Mouse (Mus musculus): Measurements from ENCODE around the gene Myrfl. TPM values are rescaled to one million over a fixed set of nuclear protein-coding genes. Genes with fewer than 3 reads are reported as not detected.

Gene Myrfl
- polyA plus RNA-seq, 1 experiment from 2014 or later = 0.97 TPM

DNA sequence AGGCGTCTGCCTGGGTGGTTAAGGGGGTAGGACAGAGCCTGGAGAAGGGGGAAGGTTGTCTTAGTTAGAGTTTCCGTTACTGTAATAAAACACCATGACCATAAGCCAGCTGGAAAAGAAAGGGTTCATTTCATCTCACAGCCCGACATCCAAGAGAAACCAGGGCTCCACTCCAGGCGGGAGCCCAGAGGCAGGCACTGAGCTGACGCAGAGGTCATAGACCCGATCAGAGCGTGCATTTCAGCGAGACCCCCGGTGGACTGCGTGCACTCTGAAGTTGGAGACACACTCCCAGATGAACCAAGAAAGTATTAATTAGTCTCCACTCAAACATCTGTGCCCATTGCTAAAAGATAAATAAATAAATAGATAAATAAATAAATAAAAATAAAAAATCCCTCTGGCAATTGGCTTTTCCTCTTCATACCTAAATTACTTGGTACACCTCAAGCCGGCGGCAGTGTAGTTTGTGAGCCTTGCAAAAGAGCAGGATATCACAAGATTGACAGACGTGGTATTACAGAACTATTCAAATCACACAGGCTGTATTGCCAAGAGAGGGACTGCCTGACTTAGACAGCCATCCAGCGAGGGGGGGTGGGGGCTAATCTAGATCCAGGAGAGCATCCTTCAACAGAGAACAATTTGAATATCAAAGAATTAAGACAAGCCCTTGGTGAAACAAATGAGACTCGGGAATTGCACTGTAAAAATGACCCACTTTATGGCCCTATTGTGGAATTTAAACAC is 81.2 kb downstream of the Myrfl start:
- Histone ChIP-seq H3K36me3 (ENCODE audit: control insufficient read depth, insufficient read depth, low read length) (no peaks in the 10 kb centered on the region), H3K4me1 (ENCODE audit: control insufficient read depth, insufficient read depth, low read length) (no peaks in the 10 kb centered on the region), H3K27me3 (ENCODE audit: control insufficient read depth, insufficient read depth, low read length) (no peaks in the 10 kb centered on the region), H3K9me3 (replicated peaks; ENCODE audit: control insufficient read depth, low read length) (no peaks in the 10 kb centered on the region), H3K4me2 (ENCODE audit: low read depth, low read length) (no peak overlapping the region), H3K4me3 (replicated peaks; ENCODE audit: low read length) (no peak overlapping the region), H3K9ac (ENCODE audit: low read length) (no peak overlapping the region), H3K27ac (ENCODE audit: low read length) (no peak overlapping the region)
- no peak for ATAC-seq (ENCODE audit: insufficient read depth, low FRiP score)
- 57% methylated on average over 15 of the region's 15 CpGs for WGBS

DNA sequence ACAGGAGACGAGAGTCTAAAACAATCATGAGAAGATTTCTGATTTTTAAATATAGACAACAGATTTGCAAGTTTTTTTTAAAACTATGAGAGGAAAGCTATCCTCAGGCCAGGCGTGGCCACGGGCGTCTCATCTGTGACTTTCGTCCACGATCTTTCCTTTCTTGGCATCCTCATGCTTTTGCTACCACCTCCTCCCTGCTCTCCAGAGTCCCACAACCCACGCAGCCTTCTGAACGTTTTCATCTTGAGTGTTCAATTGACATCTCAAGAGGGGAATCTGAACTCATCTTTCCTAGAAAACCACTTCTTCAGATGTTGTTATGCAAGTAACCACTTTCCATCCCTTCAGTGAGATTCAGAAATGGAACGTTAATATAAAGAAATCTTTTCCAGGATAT is 83.6 kb downstream of the Myrfl start:
- H3K4me1 ChIP-seq (ENCODE audit: control insufficient read depth, insufficient read depth, low read length) = no peaks in the 10 kb centered on the region
- H3K9ac ChIP-seq (ENCODE audit: low read length) = no peak overlapping the region
- ATAC-seq (ENCODE audit: insufficient read depth, low FRiP score) = no peak
- H3K27ac ChIP-seq (ENCODE audit: low read length) = no peak overlapping the region
- H3K4me2 ChIP-seq (ENCODE audit: low read depth, low read length) = no peak overlapping the region
- 87% methylated on average over 9 of the region's 9 CpGs for WGBS
- no peaks in the 10 kb centered on the region for H3K9me3 ChIP-seq (replicated peaks; ENCODE audit: control insufficient read depth, low read length)
- no peaks in the 10 kb centered on the region for H3K27me3 ChIP-seq (ENCODE audit: control insufficient read depth, insufficient read depth, low read length)
- H3K36me3 ChIP-seq (ENCODE audit: control insufficient read depth, insufficient read depth, low read length) = no peaks in the 10 kb centered on the region
- H3K4me3 ChIP-seq (replicated peaks; ENCODE audit: low read length) = no peak overlapping the region

DNA sequence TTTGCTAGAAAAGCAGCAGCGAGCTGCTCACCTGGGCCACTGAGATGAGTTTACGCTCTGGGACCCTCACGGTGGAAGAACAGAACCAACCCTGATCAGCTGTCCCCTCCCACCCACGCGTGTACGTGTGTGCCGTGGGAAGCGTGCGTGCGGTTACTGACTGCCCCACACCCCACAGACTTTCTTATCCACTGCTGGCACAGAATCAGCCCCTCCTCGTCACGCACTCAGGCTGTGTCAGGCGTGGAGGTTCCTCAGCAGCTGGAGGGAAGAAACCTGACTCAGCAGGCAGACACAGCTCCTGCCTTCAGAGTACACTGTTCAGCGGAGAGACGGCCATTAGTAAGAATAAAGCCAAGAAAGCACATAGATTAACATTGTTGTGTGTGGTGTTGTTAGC is 86.0 kb downstream of the Myrfl start:
- no peak for ATAC-seq (ENCODE audit: insufficient read depth, low FRiP score)
- WGBS = 82% methylated on average over 15 of the region's 15 CpGs
- no peak overlapping the region for H3K9ac ChIP-seq (ENCODE audit: low read length)

GRCm38 (mm10) chr10:116809383-116809782 is 87.3 kb downstream of the Myrfl start:
- no peaks in the 10 kb centered on the region for H3K9me3 ChIP-seq (replicated peaks; ENCODE audit: control insufficient read depth, low read length)
- H3K27ac ChIP-seq (ENCODE audit: low read length) = no peak overlapping the region
- H3K4me2 ChIP-seq (ENCODE audit: low read depth, low read length) = no peak overlapping the region
- H3K4me1 ChIP-seq (ENCODE audit: control insufficient read depth, insufficient read depth, low read length) = no peaks in the 10 kb centered on the region
- no peaks in the 10 kb centered on the region for H3K27me3 ChIP-seq (ENCODE audit: control insufficient read depth, insufficient read depth, low read length)
- no peak for ATAC-seq (ENCODE audit: insufficient read depth, low FRiP score)
- H3K36me3 ChIP-seq (ENCODE audit: control insufficient read depth, insufficient read depth, low read length) = no peaks in the 10 kb centered on the region
- H3K4me3 ChIP-seq (replicated peaks; ENCODE audit: low read length) = no peak overlapping the region
- no peak overlapping the region for H3K9ac ChIP-seq (ENCODE audit: low read length)
- 40% methylated on average over 9 of the region's 9 CpGs for WGBS

More for the DNA sequence above, 86.0 kb downstream of the Myrfl start:
- Histone ChIP-seq H3K27me3 (ENCODE audit: control insufficient read depth, insufficient read depth, low read length) (no peaks in the 10 kb centered on the region), H3K4me2 (ENCODE audit: low read depth, low read length) (no peak overlapping the region), H3K4me3 (replicated peaks; ENCODE audit: low read length) (no peak overlapping the region), H3K9me3 (replicated peaks; ENCODE audit: control insufficient read depth, low read length) (no peaks in the 10 kb centered on the region), H3K36me3 (ENCODE audit: control insufficient read depth, insufficient read depth, low read length) (no peaks in the 10 kb centered on the region), H3K4me1 (ENCODE audit: control insufficient read depth, insufficient read depth, low read length) (no peaks in the 10 kb centered on the region), H3K27ac (ENCODE audit: low read length) (no peak overlapping the region)

GRCm38 (mm10) chr10:116808556-116809353 is 88.0 kb downstream of the Myrfl start:
- H3K9me3 ChIP-seq (replicated peaks; ENCODE audit: control insufficient read depth, low read length) = no peaks in the 10 kb centered on the region
- ATAC-seq (ENCODE audit: insufficient read depth, low FRiP score) = no peak
- no peak overlapping the region for H3K27ac ChIP-seq (ENCODE audit: low read length)
- H3K9ac ChIP-seq (ENCODE audit: low read length) = no peak overlapping the region
- WGBS = 90% methylated on average over 10 of the region's 10 CpGs
- no peaks in the 10 kb centered on the region for H3K4me1 ChIP-seq (ENCODE audit: control insufficient read depth, insufficient read depth, low read length)
- no peak overlapping the region for H3K4me2 ChIP-seq (ENCODE audit: low read depth, low read length)
- no peaks in the 10 kb centered on the region for H3K27me3 ChIP-seq (ENCODE audit: control insufficient read depth, insufficient read depth, low read length)
- no peaks in the 10 kb centered on the region for H3K36me3 ChIP-seq (ENCODE audit: control insufficient read depth, insufficient read depth, low read length)
- H3K4me3 ChIP-seq (replicated peaks; ENCODE audit: low read length) = no peak overlapping the region

DNA sequence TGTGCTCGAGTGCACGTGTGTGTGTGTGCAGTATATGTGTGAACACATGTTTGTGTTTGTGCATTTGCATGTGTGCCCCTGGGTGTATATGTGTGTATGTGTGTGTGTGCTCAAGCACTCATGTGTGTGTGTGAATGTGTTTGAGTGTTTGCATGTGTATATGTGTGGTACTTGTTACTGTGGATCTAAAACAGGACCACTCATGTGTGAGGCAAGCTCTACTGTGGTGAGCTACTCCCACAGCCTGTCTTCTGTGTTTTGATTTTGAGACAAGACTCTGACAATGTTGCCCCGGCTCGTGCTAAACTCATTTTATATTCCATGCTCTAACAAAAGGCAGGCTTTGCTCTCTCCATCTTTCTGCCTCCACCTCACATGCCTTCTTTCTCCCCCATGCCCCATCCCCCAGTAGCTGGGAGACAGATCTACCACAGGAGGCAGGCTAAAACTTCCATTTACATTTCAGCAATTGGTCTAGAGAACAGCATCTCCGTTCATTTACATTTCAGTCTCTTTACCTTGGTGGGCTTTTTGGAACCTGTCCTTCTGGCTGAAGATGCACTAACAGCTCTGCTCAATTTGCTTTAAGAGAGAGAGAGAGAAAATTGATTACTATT is 94.4 kb downstream of the Myrfl start:
- WGBS = 46% methylated on average over 5 of the region's 5 CpGs
- no peak overlapping the region for H3K4me2 ChIP-seq (ENCODE audit: low read depth, low read length)
- no peak overlapping the region for H3K9ac ChIP-seq (ENCODE audit: low read length)
- H3K4me1 ChIP-seq (ENCODE audit: control insufficient read depth, insufficient read depth, low read length) = no peaks in the 10 kb centered on the region
- H3K27me3 ChIP-seq (ENCODE audit: control insufficient read depth, insufficient read depth, low read length) = no peaks in the 10 kb centered on the region
- no peaks in the 10 kb centered on the region for H3K36me3 ChIP-seq (ENCODE audit: control insufficient read depth, insufficient read depth, low read length)
- no peak for ATAC-seq (ENCODE audit: insufficient read depth, low FRiP score)
- H3K4me3 ChIP-seq (replicated peaks; ENCODE audit: low read length) = no peak overlapping the region
- H3K27ac ChIP-seq (ENCODE audit: low read length) = no peak overlapping the region
- no peaks in the 10 kb centered on the region for H3K9me3 ChIP-seq (replicated peaks; ENCODE audit: control insufficient read depth, low read length)

DNA sequence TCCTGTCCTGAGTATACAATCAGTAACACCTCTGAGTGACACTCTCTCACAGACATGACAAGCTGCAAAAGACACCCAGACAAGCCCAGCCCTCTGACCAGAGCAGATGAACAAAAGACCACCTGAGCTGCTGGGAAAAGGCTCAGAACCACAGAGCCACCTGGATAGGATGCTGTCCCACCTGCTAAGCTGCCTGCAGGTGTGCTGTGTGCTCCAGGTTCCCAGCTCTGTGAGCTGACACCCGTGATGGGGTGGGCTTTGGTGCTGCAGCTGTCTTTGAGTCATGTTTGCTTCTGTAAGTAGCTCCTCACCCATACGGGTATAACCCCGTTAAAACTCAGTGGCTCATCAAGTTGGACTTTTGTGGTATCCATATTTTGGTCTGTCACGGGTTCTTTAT is 95.4 kb downstream of the Myrfl start:
- Histone ChIP-seq H3K4me2 (ENCODE audit: low read depth, low read length) (no peak overlapping the region), H3K9me3 (replicated peaks; ENCODE audit: control insufficient read depth, low read length) (no peaks in the 10 kb centered on the region), H3K27me3 (ENCODE audit: control insufficient read depth, insufficient read depth, low read length) (no peaks in the 10 kb centered on the region), H3K4me3 (replicated peaks; ENCODE audit: low read length) (no peak overlapping the region), H3K36me3 (ENCODE audit: control insufficient read depth, insufficient read depth, low read length) (no peaks in the 10 kb centered on the region), H3K4me1 (ENCODE audit: control insufficient read depth, insufficient read depth, low read length) (no peaks in the 10 kb centered on the region), H3K27ac (ENCODE audit: low read length) (no peak overlapping the region), H3K9ac (ENCODE audit: low read length) (no peak overlapping the region)
- ATAC-seq (ENCODE audit: insufficient read depth, low FRiP score) = no peak
- WGBS = 44% methylated on average over 4 of the region's 4 CpGs

DNA sequence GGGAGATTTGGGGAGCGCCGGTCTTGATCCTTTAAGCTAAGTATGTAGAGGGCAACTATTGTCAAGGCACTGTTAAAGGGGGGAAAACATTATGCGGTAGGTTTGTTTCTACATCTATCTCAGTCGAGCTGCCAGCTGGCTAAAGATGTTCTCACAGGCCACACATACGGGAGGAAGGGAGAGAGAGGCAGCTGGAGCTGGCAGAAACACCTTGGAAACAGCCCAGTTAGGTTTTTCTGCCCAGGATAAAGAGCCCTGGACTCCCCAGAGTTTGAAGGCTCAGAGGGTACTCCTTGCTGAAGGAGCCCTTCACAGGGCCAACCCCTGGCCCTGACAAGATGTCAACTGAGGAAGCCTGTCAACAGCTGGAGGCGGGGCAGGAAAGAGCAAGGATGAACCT is 100.7 kb downstream of the Myrfl start:
- Histone ChIP-seq H3K9ac (ENCODE audit: low read length) (no peak overlapping the region), H3K27ac (ENCODE audit: low read length) (no peak overlapping the region), H3K4me3 (replicated peaks; ENCODE audit: low read length) (no peak overlapping the region), H3K27me3 (ENCODE audit: control insufficient read depth, insufficient read depth, low read length) (no peaks in the 10 kb centered on the region), H3K36me3 (ENCODE audit: control insufficient read depth, insufficient read depth, low read length) (no peaks in the 10 kb centered on the region), H3K4me1 (ENCODE audit: control insufficient read depth, insufficient read depth, low read length) (no peaks in the 10 kb centered on the region), H3K9me3 (replicated peaks; ENCODE audit: control insufficient read depth, low read length) (no peaks in the 10 kb centered on the region), H3K4me2 (ENCODE audit: low read depth, low read length) (no peak overlapping the region)
- no peak for ATAC-seq (ENCODE audit: insufficient read depth, low FRiP score)
- WGBS = 67% methylated on average over 6 of the region's 6 CpGs

DNA sequence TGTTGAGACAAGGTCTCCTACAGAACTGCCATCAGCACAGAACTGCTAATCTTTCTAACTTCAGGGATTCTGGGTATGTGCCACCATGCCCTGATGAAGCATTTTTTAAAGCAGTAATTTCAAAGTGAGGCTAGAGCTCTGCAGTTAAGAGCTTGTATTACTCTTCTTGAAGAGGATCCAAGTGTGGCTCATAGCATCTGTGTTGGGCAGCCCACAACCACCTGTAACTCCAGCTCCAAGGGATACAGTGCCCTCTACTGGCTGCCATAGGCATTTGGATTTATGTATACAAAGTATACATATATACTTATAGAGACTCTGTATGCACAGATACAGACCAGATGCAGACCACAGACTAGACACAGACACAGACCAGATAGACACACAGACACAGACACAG is 107.6 kb downstream of the Myrfl start:
- H3K9ac ChIP-seq (ENCODE audit: low read length) = no peak overlapping the region
- no peaks in the 10 kb centered on the region for H3K4me1 ChIP-seq (ENCODE audit: control insufficient read depth, insufficient read depth, low read length)
- no peak for ATAC-seq (ENCODE audit: insufficient read depth, low FRiP score)
- H3K27ac ChIP-seq (ENCODE audit: low read length) = no peak overlapping the region
- no peaks in the 10 kb centered on the region for H3K27me3 ChIP-seq (ENCODE audit: control insufficient read depth, insufficient read depth, low read length)
- H3K36me3 ChIP-seq (ENCODE audit: control insufficient read depth, insufficient read depth, low read length) = no peaks in the 10 kb centered on the region
- H3K9me3 ChIP-seq (replicated peaks; ENCODE audit: control insufficient read depth, low read length) = no peaks in the 10 kb centered on the region
- no peak overlapping the region for H3K4me2 ChIP-seq (ENCODE audit: low read depth, low read length)
- no peak overlapping the region for H3K4me3 ChIP-seq (replicated peaks; ENCODE audit: low read length)

All from stomach, embryonic 16.5 days (tissue).